ENCODE assay signal across 18 mouse cellular contexts in genomic region chr10:43203865-43204264, GRCm38 (mm10). TPM values are rescaled to one million over a fixed set of nuclear protein-coding genes. Genes with fewer than 3 reads are reported as not detected.
"Had no signal": no experiment of that assay in that cellular context is flagged by ENCODE, and none has a peak within 500 bp of the region (broad histone marks: within the 10 kb centered on the region; RNA-seq: fewer than 3 reads in every experiment).

No protein-coding gene starts in this region.

- H3K4me2 ChIP-seq: lung, embryonic 14.5 days; midbrain, embryonic 12.5 days; neural tube, embryonic 12.5 days had no signal

- H3K4me1 ChIP-seq: midbrain, embryonic 10.5 days; midbrain, embryonic 12.5 days; neural tube, embryonic 12.5 days had no signal

- DNase-seq: lung, adult 18-20 months; lung, embryonic 14.5 days; lung, postnatal 10 days; lung, postnatal 4 days; midbrain, embryonic 14.5 days; right cerebral cortex, postnatal 25 days; right cerebral cortex, postnatal 4 days; spleen, adult 18-20 months; thymus, adult 18-20 months; thymus, postnatal 14 days; thymus, postnatal 36 days had no signal

- ATAC-seq: midbrain, embryonic 16.5 days had no signal

- H3K4me3 ChIP-seq: midbrain, embryonic 10.5 days; midbrain, embryonic 12.5 days; neural tube, embryonic 12.5 days had no signal

- H3K27me3 ChIP-seq: midbrain, embryonic 12.5 days; neural tube, embryonic 12.5 days had no signal

- H3K9ac ChIP-seq: lung, embryonic 14.5 days; midbrain, embryonic 12.5 days; neural tube, embryonic 12.5 days had no signal

- H3K27ac ChIP-seq: midbrain, embryonic 10.5 days; midbrain, embryonic 12.5 days; neural tube, embryonic 12.5 days had no signal

- H3K36me3 ChIP-seq: midbrain, embryonic 10.5 days; midbrain, embryonic 12.5 days; neural tube, embryonic 12.5 days had no signal

- H3K9me3 ChIP-seq: midbrain, embryonic 10.5 days; midbrain, embryonic 12.5 days; neural tube, embryonic 12.5 days had no signal

RNA-seq across cellular contexts. Expression of gene 9030612E09Rik, which starts 29.4 kb away (rescaled TPM):
- total RNA-seq: megakaryocyte, adult 5-6 weeks; megakaryocyte-erythroid progenitor cell, adult 5-6 weeks; neutrophil, adult 5-6 weeks had no signal
- polyA plus RNA-seq: lung, embryonic 14.5 days had no signal

RNA-seq across cellular contexts. Expression of gene Sobp, which starts 29.5 kb away (rescaled TPM):
- total RNA-seq: megakaryocyte, adult 5-6 weeks; megakaryocyte-erythroid progenitor cell, adult 5-6 weeks; neutrophil, adult 5-6 weeks had no signal
